Mouse (Mus musculus) lung, postnatal 10 days (tissue): ENCODE data around the gene Slc12a8.
"Not testable (repeated sequence)": the region's sequence is repeated elsewhere in the genome, so short reads cannot be mapped to it uniquely, and the experiment has no call there.

Experiments
- DNase-seq: peaks from one replicate; pipeline ENCODE4 v3.0.0; 2021

The Slc12a8 gene

GRCm38 (mm10) chr16:33516807-33517565 lies at the start of gene Slc12a8:
Slc12a8 (plus strand) TSS chr16:33517328.
- peak; percentile 22 for DNase-seq

- no peak for DNase-seq
These were observed 49.7 kb upstream of the Slc12a8 start for GRCm38 (mm10) chr16:33467451-33467850.

GRCm38 (mm10) chr16:33469973-33470372 lies 47.2 kb upstream of the Slc12a8 start:
- DNase-seq, result no peak

GRCm38 (mm10) chr16:33474381-33474780 lies 42.7 kb upstream of the Slc12a8 start:
- no peak for DNase-seq

- no peak for DNase-seq
These were observed 37.2 kb upstream of the Slc12a8 start for GRCm38 (mm10) chr16:33479926-33480325.

GRCm38 (mm10) chr16:33481148-33481547 lies 36.0 kb upstream of the Slc12a8 start:
- DNase-seq, result peak; percentile 42

- DNase-seq, result no peak
These were observed 34.8 kb upstream of the Slc12a8 start for GRCm38 (mm10) chr16:33482309-33482708.

- DNase-seq, result no peak
These were observed 29.4 kb upstream of the Slc12a8 start for GRCm38 (mm10) chr16:33487709-33488108.

GRCm38 (mm10) chr16:33494374-33494773 lies 22.8 kb upstream of the Slc12a8 start:
- DNase-seq, result no peak

GRCm38 (mm10) chr16:33508082-33508481 lies 9.0 kb upstream of the Slc12a8 start:
- no peak for DNase-seq

GRCm38 (mm10) chr16:33509231-33509630 lies 7.9 kb upstream of the Slc12a8 start:
- DNase-seq, result not testable (repeated sequence)

- not testable (repeated sequence) for DNase-seq
These were observed 6.3 kb upstream of the Slc12a8 start for GRCm38 (mm10) chr16:33510856-33511255.

GRCm38 (mm10) chr16:33512555-33512954 lies 4.6 kb upstream of the Slc12a8 start:
- DNase-seq, result peak; percentile 9

GRCm38 (mm10) chr16:33517627-33518026 lies 499 bp downstream of the Slc12a8 start:
- no peak for DNase-seq

- DNase-seq, result no peak
These were observed 1.1 kb downstream of the Slc12a8 start for GRCm38 (mm10) chr16:33518236-33518635.

- DNase-seq, result no peak
These were observed 2.9 kb downstream of the Slc12a8 start for GRCm38 (mm10) chr16:33519916-33520568.

- no peak for DNase-seq
These were observed 5.4 kb downstream of the Slc12a8 start for GRCm38 (mm10) chr16:33522516-33522915.

- no peak for DNase-seq
These were observed 6.4 kb downstream of the Slc12a8 start for GRCm38 (mm10) chr16:33523571-33523970.

GRCm38 (mm10) chr16:33529502-33530454 lies 12.7 kb downstream of the Slc12a8 start:
- DNase-seq, result peak; percentile 33

- DNase-seq, result no peak
These were observed 14.1 kb downstream of the Slc12a8 start for GRCm38 (mm10) chr16:33531184-33531583.

- DNase-seq, result no peak
These were observed 19.3 kb downstream of the Slc12a8 start for GRCm38 (mm10) chr16:33536456-33536855.

GRCm38 (mm10) chr16:33537499-33538225 lies 20.5 kb downstream of the Slc12a8 start:
- DNase-seq, result no peak
